Mouse (Mus musculus) liver, adult (tissue): ENCODE measurements around the gene Jun.

ENCODE experiments used
- GATA4 ChIP-seq: IDR thresholded peaks from 2 replicates; pipeline ENCODE4 v1.6.1; 2014; ENCODE audit warnings: mild to moderate bottlenecking, low read length; ENCODE audit not compliant: insufficient replicate concordance

The Jun gene

DNA sequence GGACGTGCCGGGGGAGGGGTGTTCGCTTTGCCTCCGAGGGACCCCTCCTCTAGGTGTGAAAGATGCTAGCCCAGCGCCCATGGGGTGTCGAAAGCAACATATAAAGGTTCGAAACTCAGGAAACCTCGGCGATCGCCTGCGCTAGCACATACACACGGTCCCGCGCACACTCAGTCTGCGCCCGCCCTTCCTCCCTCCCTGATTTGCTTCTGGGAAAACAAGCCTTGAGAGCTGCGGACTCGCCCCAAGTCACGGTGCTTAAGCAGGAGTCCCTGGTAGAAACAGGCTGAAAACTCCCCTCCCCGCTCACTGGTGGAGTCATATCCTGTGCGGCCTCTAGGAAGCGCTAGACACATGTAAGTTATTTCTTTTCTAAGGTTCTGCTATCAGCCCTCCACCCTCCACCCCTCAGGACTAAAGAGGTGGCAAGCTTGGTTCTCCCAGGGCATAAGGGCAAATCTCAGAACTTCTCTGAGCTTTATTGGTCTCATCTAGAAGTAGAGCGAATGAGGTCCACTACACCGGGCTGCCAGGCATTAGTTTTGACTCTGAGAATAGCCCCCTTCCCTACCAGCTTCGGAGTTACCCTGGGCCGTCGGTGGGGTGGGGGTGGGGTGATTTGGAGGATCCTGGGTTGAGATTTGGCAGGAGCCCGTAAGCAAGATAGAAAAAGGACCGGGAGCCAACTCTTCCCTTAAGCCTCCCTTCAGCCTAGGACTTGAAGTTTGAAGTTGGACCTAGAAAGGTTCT lies 1.2 kb upstream of the Jun start:
- peak; percentile 48; the same call in 1 of the 2 replicates for TF ChIP-seq GATA4

GRCm38 (mm10) chr4:95051311-95051871 lies 631 bp downstream of the Jun start:
- TF ChIP-seq GATA4: no peak

DNA sequence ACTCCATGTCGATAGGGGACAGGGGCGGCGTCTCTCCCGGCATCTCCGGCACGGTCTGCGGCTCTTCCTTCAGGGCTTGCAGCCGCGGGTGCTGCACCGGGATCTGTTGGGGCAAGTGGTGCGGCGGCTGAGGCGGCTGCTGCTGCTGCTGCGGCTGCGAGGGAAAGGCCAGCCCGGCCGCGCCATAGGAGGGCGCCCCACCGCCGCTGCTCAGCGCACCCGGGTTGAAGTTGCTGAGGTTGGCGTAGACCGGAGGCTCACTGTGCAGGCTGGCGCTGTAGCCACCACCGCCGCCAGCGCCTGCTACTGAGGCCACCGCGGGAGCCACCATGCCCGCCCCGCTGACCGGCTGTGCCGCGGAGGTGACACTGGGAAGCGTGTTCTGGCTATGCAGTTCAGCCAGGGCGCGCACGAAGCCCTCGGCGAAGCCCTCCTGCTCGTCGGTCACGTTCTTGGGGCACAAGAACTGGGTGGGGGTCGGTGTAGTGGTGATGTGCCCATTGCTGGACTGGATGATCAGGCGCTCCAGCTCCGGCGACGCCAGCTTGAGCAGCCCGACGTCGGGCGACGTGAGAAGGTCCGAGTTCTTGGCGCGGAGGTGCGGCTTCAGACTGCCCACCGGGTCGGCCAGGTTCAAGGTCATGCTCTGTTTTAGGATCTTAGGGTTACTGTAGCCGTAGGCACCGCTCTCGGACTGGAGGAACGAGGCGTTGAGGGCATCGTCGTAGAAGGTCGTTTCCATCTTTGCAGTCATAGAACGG lies 1.3 kb downstream of the Jun start:
- TF ChIP-seq GATA4: no peak

DNA sequence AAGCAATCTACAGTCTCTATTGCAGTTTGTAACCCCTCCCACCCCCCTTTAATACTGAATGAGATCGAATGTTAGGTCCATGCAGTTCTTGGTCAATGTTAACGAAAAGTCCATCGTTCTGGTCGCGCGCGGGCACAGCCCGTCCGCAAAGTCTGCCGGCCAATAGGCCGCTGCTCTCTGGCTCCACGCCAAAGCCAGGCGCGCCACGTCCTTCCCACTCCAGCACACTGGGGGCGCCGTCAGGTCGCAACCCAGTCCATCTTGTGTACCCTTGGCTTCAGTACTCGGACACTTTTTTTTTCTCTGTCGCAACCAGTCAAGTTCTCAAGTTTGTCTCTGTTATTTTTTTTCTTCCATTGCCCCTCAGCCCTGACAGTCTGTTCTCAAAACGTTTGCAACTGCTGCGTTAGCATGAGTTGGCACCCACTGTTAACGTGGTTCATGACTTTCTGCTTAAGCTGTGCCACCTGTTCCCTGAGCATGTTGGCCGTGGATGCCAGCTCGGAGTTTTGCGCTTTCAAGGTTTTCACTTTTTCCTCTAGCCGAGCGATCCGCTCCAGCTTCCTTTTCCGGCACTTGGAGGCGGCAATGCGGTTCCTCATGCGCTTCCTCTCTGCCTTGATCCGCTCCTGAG lies 2.0 kb downstream of the Jun start:
- no peak; the same call in 1 of the 2 replicates for TF ChIP-seq GATA4

DNA sequence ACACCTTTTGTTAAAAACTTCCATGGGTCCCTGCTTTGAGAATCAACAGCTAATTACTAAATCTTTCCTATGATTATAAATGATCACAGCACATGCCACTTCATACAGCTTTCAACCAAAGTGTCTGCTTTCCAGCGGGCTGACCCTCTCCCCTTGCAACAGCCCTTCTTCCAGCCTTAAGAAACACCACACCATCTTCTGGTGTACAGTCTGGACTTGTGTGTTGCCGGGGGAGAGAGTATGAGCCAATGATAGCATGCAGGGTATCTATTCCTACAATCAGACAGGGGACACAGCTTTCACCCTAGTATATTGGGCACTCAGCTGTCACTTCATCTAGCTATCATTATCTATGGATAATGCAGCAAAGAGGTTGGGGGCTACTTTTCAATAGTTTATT lies 2.9 kb downstream of the Jun start:
- TF ChIP-seq GATA4: no peak

- no peak for TF ChIP-seq GATA4
Measured at GRCm38 (mm10) chr4:95048731-95049100, 3.3 kb downstream of the Jun start.

- no peak for TF ChIP-seq GATA4
Measured at GRCm38 (mm10) chr4:95048021-95048730, 3.8 kb downstream of the Jun start.

DNA sequence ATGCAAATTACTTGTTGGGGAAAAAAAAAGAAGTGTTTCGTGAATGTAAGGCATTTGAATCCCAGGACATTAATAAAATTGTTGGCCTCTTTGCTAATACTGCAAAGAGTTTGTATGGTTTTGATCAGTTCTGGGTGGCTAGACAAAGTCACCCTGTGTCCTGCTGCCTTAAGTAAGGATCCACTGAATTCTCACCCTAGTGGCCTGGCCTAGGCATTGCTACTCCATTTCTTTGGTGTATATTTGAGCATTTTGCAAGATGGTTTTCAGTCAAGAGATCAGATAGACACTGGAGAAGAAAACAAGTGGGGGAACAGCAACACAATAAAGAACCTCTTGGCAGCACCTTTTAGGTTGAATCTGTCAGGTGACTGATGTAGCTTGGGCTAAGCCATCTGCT lies 6.9 kb downstream of the Jun start:
- TF ChIP-seq GATA4: no peak

- no peak for TF ChIP-seq GATA4
Measured at GRCm38 (mm10) chr4:95044721-95045120, 7.3 kb downstream of the Jun start.

- TF ChIP-seq GATA4: no peak
Measured at GRCm38 (mm10) chr4:95038024-95038423, 14.0 kb downstream of the Jun start.

GRCm38 (mm10) chr4:95031158-95031557 lies 20.9 kb downstream of the Jun start:
- no peak for TF ChIP-seq GATA4

DNA sequence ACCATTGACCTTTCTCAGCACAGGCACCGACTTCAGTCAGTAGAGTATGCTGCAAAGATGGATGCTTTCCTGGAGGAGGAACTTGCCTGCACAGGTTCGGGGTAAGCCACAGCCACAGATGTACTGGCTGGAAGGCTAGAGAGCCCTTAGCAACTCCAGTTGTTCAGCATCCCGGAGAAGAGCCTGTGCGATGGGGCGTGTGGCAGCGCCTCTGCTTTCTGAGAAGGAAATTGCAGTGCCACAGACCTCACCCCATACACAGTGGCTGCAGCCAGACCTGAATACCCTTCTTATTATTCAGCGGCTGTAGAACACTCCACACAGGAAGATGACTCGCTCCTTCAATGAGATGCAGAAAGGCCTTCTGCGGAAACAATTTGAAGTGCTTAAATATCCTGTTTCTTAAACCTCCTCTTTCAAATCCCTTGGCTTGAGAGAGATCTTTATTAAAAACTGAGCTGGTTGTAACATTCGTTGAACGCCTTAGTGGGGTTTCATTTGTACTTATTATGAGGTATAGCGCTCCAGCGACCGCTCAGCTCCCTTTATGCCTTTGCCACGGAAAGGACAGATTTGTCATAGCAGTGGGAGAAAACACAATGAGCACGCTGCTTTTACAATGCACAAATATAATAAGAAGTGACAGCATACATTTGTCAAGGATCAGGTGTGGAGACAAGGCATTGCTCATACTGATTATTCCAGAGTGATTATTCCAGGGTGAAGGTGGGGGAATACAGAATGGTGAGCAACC lies 26.0 kb downstream of the Jun start:
- no peak for TF ChIP-seq GATA4

DNA sequence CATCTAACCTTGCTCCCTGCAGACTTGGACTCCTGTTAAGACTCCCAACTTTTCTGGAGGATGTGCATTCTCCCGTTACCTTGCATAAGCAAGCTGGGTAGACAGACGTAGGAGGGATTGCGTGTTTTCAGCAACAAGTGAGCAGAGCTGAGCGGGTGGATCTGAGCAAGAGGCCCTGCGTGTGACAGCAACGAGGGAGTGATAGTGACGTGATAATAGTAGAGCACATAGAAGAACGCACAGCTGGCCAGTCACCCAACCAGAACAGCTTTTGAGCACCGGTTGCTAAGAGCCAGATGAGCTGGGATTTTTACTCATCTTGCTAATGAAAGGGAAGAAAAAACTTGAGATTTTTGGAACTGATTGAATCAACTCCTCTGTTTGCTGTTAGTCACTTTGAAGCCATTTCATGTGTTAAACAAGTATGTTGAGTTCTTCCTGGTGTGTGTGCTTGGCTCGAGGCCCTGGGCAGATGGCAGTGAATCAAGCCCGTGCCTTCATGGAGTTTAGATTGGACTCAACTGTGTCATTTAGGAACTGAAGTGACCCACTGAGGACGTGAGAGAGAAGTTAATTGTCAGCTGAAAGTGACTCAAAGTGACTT lies 28.6 kb downstream of the Jun start:
- TF ChIP-seq GATA4: no peak
